Mouse (Mus musculus): ENCODE data around the gene Ppfia2. TPM values are rescaled to one million over a fixed set of nuclear protein-coding genes. Genes with fewer than 3 reads are reported as not detected.

Ppfia2 gene
- polyA plus RNA-seq, 1 experiment from 2014 or later = 0.03 TPM

GRCm38 (mm10) chr10:106603319-106603898 lies 133.3 kb downstream of the Ppfia2 start:
- no peaks in the 10 kb centered on the region for H3K27me3 ChIP-seq
- H3K9me3 ChIP-seq (replicated peaks) = no peaks in the 10 kb centered on the region
- ATAC-seq (ENCODE audit: insufficient read depth) = no peak
- H3K4me2 ChIP-seq = no peak overlapping the region
- H3K27ac ChIP-seq (replicated peaks) = no peak overlapping the region
- H3K9ac ChIP-seq = no peak overlapping the region
- 51% methylated on average over 5 of the region's 5 CpGs for WGBS (ENCODE audit: insufficient replicate concordance)
- no peaks in the 10 kb centered on the region for H3K36me3 ChIP-seq (replicated peaks)
- no peaks in the 10 kb centered on the region for H3K4me1 ChIP-seq (replicated peaks)
- H3K4me3 ChIP-seq (replicated peaks) = no peak overlapping the region

- Histone ChIP-seq H3K9ac (no peak overlapping the region), H3K36me3 (replicated peaks) (no peaks in the 10 kb centered on the region), H3K4me3 (replicated peaks) (no peak overlapping the region), H3K27ac (replicated peaks) (no peak overlapping the region), H3K27me3 (no peaks in the 10 kb centered on the region), H3K4me2 (no peak overlapping the region), H3K4me1 (replicated peaks) (no peaks in the 10 kb centered on the region), H3K9me3 (replicated peaks) (no peaks in the 10 kb centered on the region)
- ATAC-seq (ENCODE audit: insufficient read depth) = no peak
- 28% methylated on average over 7 of the region's 7 CpGs for whole genome bisulfite sequencing (ENCODE audit: insufficient replicate concordance)
These were observed 139.2 kb downstream of the Ppfia2 start for GRCm38 (mm10) chr10:106609177-106609981.

- Histone ChIP-seq H3K27me3 (no peaks in the 10 kb centered on the region), H3K4me2 (no peak overlapping the region), H3K4me1 (replicated peaks) (no peaks in the 10 kb centered on the region), H3K36me3 (replicated peaks) (no peaks in the 10 kb centered on the region), H3K27ac (replicated peaks) (no peak overlapping the region), H3K9me3 (replicated peaks) (no peaks in the 10 kb centered on the region), H3K9ac (no peak overlapping the region), H3K4me3 (replicated peaks) (no peak overlapping the region)
- 71% methylated on average over 3 of the region's 3 CpGs for WGBS (ENCODE audit: insufficient replicate concordance)
- no peak for ATAC-seq (ENCODE audit: insufficient read depth)
These were observed 140.1 kb downstream of the Ppfia2 start for GRCm38 (mm10) chr10:106610222-106610621.

- Histone ChIP-seq H3K9ac (no peak overlapping the region), H3K36me3 (replicated peaks) (no peaks in the 10 kb centered on the region), H3K4me2 (no peak overlapping the region), H3K27me3 (no peaks in the 10 kb centered on the region), H3K4me1 (replicated peaks) (no peaks in the 10 kb centered on the region), H3K9me3 (replicated peaks) (no peaks in the 10 kb centered on the region), H3K4me3 (replicated peaks) (no peak overlapping the region), H3K27ac (replicated peaks) (no peak overlapping the region)
- 32% methylated on average over 1 of the region's 1 CpGs for WGBS (ENCODE audit: insufficient replicate concordance)
- ATAC-seq (ENCODE audit: insufficient read depth) = no peak
These were observed 148.1 kb downstream of the Ppfia2 start for GRCm38 (mm10) chr10:106618194-106618593.

GRCm38 (mm10) chr10:106620952-106621351 lies 150.8 kb downstream of the Ppfia2 start:
- H3K9me3 ChIP-seq (replicated peaks) = no peaks in the 10 kb centered on the region
- no peak overlapping the region for H3K9ac ChIP-seq
- H3K27me3 ChIP-seq = no peaks in the 10 kb centered on the region
- WGBS (ENCODE audit: insufficient replicate concordance) = 59% methylated on average over 1 of the region's 1 CpGs
- no peak overlapping the region for H3K4me2 ChIP-seq
- no peaks in the 10 kb centered on the region for H3K4me1 ChIP-seq (replicated peaks)
- no peaks in the 10 kb centered on the region for H3K36me3 ChIP-seq (replicated peaks)
- no peak overlapping the region for H3K4me3 ChIP-seq (replicated peaks)
- ATAC-seq (ENCODE audit: insufficient read depth) = no peak
- H3K27ac ChIP-seq (replicated peaks) = no peak overlapping the region

- H3K4me3 ChIP-seq (replicated peaks) = no peak overlapping the region
- H3K9ac ChIP-seq = no peak overlapping the region
- WGBS (ENCODE audit: insufficient replicate concordance) = 67% methylated on average over 10 of the region's 10 CpGs
- H3K36me3 ChIP-seq (replicated peaks) = no peaks in the 10 kb centered on the region
- H3K27me3 ChIP-seq = no peaks in the 10 kb centered on the region
- H3K4me1 ChIP-seq (replicated peaks) = no peaks in the 10 kb centered on the region
- ATAC-seq (ENCODE audit: insufficient read depth) = no peak
- H3K9me3 ChIP-seq (replicated peaks) = no peaks in the 10 kb centered on the region
- H3K27ac ChIP-seq (replicated peaks) = no peak overlapping the region
- no peak overlapping the region for H3K4me2 ChIP-seq
These were observed 153.2 kb downstream of the Ppfia2 start for GRCm38 (mm10) chr10:106623342-106623741.

GRCm38 (mm10) chr10:106632171-106632935 lies 162.2 kb downstream of the Ppfia2 start:
- Histone ChIP-seq H3K4me1 (replicated peaks) (no peaks in the 10 kb centered on the region), H3K9me3 (replicated peaks) (no peaks in the 10 kb centered on the region), H3K4me2 (no peak overlapping the region), H3K36me3 (replicated peaks) (no peaks in the 10 kb centered on the region), H3K9ac (no peak overlapping the region), H3K27ac (replicated peaks) (no peak overlapping the region), H3K27me3 (no peaks in the 10 kb centered on the region), H3K4me3 (replicated peaks) (no peak overlapping the region)
- 51% methylated on average over 18 of the region's 18 CpGs for WGBS (ENCODE audit: insufficient replicate concordance)
- no peak for ATAC-seq (ENCODE audit: insufficient read depth)

- WGBS (ENCODE audit: insufficient replicate concordance) = 65% methylated on average over 7 of the region's 7 CpGs
These were observed 163.8 kb downstream of the Ppfia2 start for GRCm38 (mm10) chr10:106633898-106634297.

GRCm38 (mm10) chr10:106652276-106652675 lies 182.1 kb downstream of the Ppfia2 start:
- no peak overlapping the region for H3K4me3 ChIP-seq (replicated peaks)
- H3K27me3 ChIP-seq = no peaks in the 10 kb centered on the region
- H3K9me3 ChIP-seq (replicated peaks) = no peaks in the 10 kb centered on the region
- H3K27ac ChIP-seq (replicated peaks) = no peak overlapping the region
- H3K9ac ChIP-seq = no peak overlapping the region
- 67% methylated on average over 4 of the region's 4 CpGs for WGBS (ENCODE audit: insufficient replicate concordance)
- H3K4me1 ChIP-seq (replicated peaks) = no peaks in the 10 kb centered on the region
- no peaks in the 10 kb centered on the region for H3K36me3 ChIP-seq (replicated peaks)
- no peak overlapping the region for H3K4me2 ChIP-seq
- no peak for ATAC-seq (ENCODE audit: insufficient read depth)

More at GRCm38 (mm10) chr10:106633898-106634297, 163.8 kb downstream of the Ppfia2 start:
- Histone ChIP-seq H3K9ac (no peak overlapping the region), H3K36me3 (replicated peaks) (no peaks in the 10 kb centered on the region), H3K27me3 (no peaks in the 10 kb centered on the region), H3K4me1 (replicated peaks) (no peaks in the 10 kb centered on the region), H3K27ac (replicated peaks) (no peak overlapping the region), H3K4me2 (no peak overlapping the region), H3K4me3 (replicated peaks) (no peak overlapping the region), H3K9me3 (replicated peaks) (no peaks in the 10 kb centered on the region)
- ATAC-seq (ENCODE audit: insufficient read depth) = no peak

GRCm38 (mm10) chr10:106665221-106665620 lies 195.1 kb downstream of the Ppfia2 start:
- Histone ChIP-seq H3K9ac (no peak overlapping the region), H3K36me3 (replicated peaks) (no peaks in the 10 kb centered on the region), H3K27me3 (no peaks in the 10 kb centered on the region), H3K9me3 (replicated peaks) (no peaks in the 10 kb centered on the region), H3K27ac (replicated peaks) (no peak overlapping the region), H3K4me2 (no peak overlapping the region), H3K4me3 (replicated peaks) (no peak overlapping the region), H3K4me1 (replicated peaks) (no peaks in the 10 kb centered on the region)
- 55% methylated on average over 3 of the region's 3 CpGs for WGBS (ENCODE audit: insufficient replicate concordance)
- ATAC-seq (ENCODE audit: insufficient read depth) = no peak

GRCm38 (mm10) chr10:106670170-106670569 lies 200.0 kb downstream of the Ppfia2 start:
- Histone ChIP-seq H3K9me3 (replicated peaks) (no peaks in the 10 kb centered on the region), H3K9ac (no peak overlapping the region), H3K4me1 (replicated peaks) (no peaks in the 10 kb centered on the region), H3K27ac (replicated peaks) (no peak overlapping the region), H3K4me2 (no peak overlapping the region), H3K36me3 (replicated peaks) (no peaks in the 10 kb centered on the region), H3K27me3 (no peaks in the 10 kb centered on the region), H3K4me3 (replicated peaks) (no peak overlapping the region)
- ATAC-seq (ENCODE audit: insufficient read depth) = no peak
- 59% methylated on average over 3 of the region's 3 CpGs for WGBS (ENCODE audit: insufficient replicate concordance)

Data from liver, embryonic 15.5 days (tissue).